Mouse (Mus musculus) frontal cortex, postnatal 10 days (tissue): ENCODE results near the gene Ap5s1.
A peak's percentile ranks its signal among the peaks of the same experiment; 100 is the strongest.

Source experiments
- DNase-seq, 2 experiments: peaks; one replicate each; pipeline ENCODE4 v3.0.0; 2022; ENCODE audit warnings: low spot score in 2 of 2, mixed read lengths in 1 of 2

Ap5s1 gene

GRCm38 (mm10) chr2:131261481-131262212 lies 54.8 kb downstream of the Ap5s1 start:
- DNase-seq: no peak

DNA sequence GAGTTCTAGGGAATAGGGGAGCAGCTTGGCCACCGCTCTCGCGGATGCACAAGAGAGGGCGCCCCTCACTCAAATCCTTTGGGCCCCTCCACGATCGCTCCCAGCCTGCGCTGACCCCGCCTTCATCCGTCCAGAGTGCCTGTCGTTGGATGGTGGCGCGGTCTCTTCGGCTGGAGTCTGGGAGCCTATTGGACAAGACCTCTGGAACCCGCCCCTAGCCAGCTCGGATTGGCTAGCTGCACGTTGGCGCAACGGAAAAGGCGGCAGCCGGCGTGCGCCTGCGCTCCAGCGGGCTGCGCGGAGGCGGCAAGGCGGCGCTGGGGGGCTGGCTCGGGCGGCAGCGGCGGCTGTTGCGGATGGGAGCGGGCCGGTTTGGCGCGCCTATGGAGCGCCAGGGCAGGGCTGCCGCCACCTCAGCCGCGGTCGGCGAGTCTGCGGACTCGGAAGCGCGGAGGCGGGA lies 55.4 kb downstream of the Ap5s1 start, which contains the start of gene Pank2:
Gene Pank2 (plus strand): TSS at position 283 of the 460 bp plus-strand sequence.
- peak; percentile 97 to 98 for DNase-seq
